Mouse (Mus musculus) layer of hippocampus, adult 18-20 months (tissue): ENCODE data around the gene Gm5617. TPM values are rescaled to one million over a fixed set of nuclear protein-coding genes. Genes with fewer than 3 reads are reported as not detected.

Source experiments
- microRNA-seq, 2 experiments: library from miRNA; unstranded; fragments of <30 nt; microRNA quantifications; one replicate each; pipeline ENCODE4 v1.2.0; 2021
- total RNA-seq, 2 experiments: library from RNA; stranded (reverse); gene quantifications; 2 replicates each; pipeline ENCODE4 v1.2.3; 2021

The Gm5617 gene
- total RNA-seq, 2 experiments from 2014 or later, result 11.2 to 13.2 TPM

Small RNA genes lying within 50 kb of the gene (microRNA-seq; reads per million reads assigned to microRNA genes)
- 0 reads per million in 2 experiments for gene Gm23653

Other genes starting within 250 kb of the Gm5617 start
- under 1 TPM in 1 of 2 experiments, not detected in 1; 0.54 TPM for gene Nxpe2, start 142.0 kb upstream of the Gm5617 start, total RNA-seq
- gene Rexo2, start 14.8 kb upstream of the Gm5617 start, total RNA-seq, result 100 to 1,000 TPM in 1 of 2 experiments, 10 to 100 TPM in 1; 95.5 to 100 TPM
- 10 to 100 TPM; 37.2 to 39.8 TPM for gene Rbm7, start 143 bp upstream of the Gm5617 start, total RNA-seq
- 1 to 10 TPM; 2.3 to 2.7 TPM for gene Nnmt, start 109.7 kb downstream of the Gm5617 start, total RNA-seq